Mouse (Mus musculus) cortical plate, adult 2 months (tissue): Measurements from ENCODE around the gene Fam198a. TPM values are rescaled to one million over a fixed set of nuclear protein-coding genes. Genes with fewer than 3 reads are reported as not detected.

ENCODE experiments used
- H3K27ac ChIP-seq: fragments of 200-500 bp; 2 replicates; pipeline ENCODE4 v1.5.1; 2012; ENCODE audit warnings: low read length, control low read depth, inconsistent platforms; ENCODE audit not compliant: insufficient read depth
- H3K4me1 ChIP-seq: fragments of 200-500 bp; 2 replicates; pipeline ENCODE4 v1.6.1; 2011; ENCODE audit warnings: low read length; ENCODE audit not compliant: control insufficient read depth, insufficient read depth
- H3K4me3 ChIP-seq: fragments of 200-500 bp; 2 replicates; pipeline ENCODE4 v1.5.1; 2011; ENCODE audit warnings: mild to moderate bottlenecking, low read length, control low read depth; ENCODE audit not compliant: insufficient read depth
- CTCF ChIP-seq: fragments of 200-500 bp; IDR thresholded peaks from 2 replicates; pipeline ENCODE4 v1.5.1; 2011; ENCODE audit warnings: mild to moderate bottlenecking, control low read depth, low read length; ENCODE audit not compliant: insufficient read depth; ENCODE audit errors: extremely low read depth
- POLR2A ChIP-seq: fragments of 200-500 bp; IDR thresholded peaks from 2 replicates; pipeline ENCODE4 v1.6.1; 2011; ENCODE audit warnings: mild to moderate bottlenecking, low read length, control low read depth; ENCODE audit not compliant: insufficient read depth; ENCODE audit errors: extremely low read depth
- polyA plus RNA-seq: library from polyadenylated mRNA; depleted of rRNA; stranded (reverse); fragments of >200 nt; gene quantifications from 2 replicates; pipeline ENCODE4 v1.2.3, GENCODE M21; 2012; rRNA removed

Gene Fam198a
- 4.6 and 4.9 TPM in 2 replicates for polyA plus RNA-seq

DNA sequence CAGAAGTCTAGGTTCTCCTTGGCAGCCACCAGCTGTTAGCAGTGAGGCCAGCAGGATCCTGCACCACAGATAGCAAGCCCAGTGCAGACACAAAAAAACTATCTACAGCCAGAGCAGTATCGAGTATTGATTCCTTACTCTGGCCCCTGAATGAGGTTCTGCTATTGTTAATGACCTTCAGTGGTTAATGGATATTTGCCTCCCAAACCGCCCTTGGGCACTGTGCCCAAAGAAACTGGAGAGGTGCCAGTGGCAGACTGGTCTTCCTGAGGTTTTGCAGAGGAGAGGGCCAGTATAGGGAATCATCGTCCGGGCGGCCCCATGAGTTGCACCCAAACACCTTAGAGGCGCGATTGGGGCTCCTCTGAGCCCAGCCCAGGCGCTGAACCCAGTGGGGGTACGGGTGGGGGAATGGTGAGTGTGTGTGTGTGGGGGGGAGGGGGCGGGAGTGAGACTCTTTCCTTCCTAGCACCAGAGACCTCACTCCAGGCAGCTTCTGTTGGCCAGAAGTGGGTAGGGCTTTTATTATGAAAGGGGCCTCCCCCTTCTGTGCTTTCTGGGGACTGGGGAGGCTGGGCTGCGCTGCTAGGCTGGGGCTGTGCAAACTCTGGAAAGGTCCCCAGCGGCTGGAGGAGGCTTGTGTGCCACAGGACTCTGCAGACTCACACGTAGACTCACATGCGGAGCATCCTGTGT is at the start of gene Fam198a:
TSS of gene Fam198a (plus strand) at position 571 of the 696 bp plus-strand sequence.
- Histone ChIP-seq H3K4me3 (peak within 1 kb of the TSS; percentile 43), H3K4me1 (no peaks in the 10 kb centered on the region), H3K27ac (peak within 1 kb of the TSS; percentile 45)
- TF ChIP-seq POLR2A, result no peak; the same call in 1 of the 2 replicates
- no peak for TF ChIP-seq CTCF

DNA sequence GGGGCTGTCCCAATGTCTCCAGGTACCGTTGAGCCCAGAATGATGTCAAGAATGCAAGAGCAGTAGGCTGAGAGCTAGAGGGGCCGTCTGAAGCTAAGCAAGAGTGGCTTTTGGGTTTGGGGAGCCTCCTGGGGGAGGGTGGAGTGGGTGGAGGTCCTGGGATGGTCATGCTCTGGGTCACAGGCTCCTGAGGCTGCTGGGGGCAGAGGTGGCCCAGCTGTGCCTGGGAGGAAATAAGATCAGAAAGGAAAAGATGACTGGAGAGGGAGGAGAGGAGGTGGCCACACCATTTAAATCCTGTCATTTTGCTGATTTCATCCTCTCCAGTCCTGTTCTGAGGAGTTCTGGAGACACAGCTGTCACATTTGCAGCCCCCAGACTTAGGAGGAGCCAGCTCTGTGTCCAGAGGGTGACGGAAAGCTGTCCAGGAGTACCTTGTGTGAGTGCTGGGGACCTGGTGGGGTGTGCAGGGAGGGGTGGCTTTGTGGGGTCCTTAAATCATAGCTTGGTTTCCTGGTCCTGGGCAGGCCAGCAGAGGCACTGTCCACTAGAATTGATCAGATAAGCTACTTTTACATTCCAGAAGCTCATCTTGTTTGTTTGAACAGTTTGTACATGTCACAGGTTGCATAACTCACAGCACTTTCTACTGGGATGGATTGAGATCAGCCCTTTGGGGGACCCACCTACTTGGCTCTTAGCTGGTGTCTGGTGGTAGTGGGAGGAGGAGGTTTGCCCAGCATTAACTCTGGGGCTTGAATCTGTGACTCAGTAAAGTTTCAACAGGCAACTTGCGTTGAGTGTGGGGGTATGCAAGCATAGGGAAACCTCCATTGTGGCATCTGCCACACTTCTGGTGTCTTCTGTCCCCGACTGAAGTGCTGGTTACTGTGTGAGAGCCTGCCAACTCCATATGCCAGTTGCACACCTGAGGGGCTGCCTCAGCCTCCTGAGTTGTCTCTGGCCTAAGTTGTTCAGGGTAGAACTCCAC is 48.8 kb upstream of the Fam198a start:
- no peak overlapping the region for H3K4me3 ChIP-seq
- H3K4me1 ChIP-seq, result peaks cover 6% of the 10 kb centered on the region; the same call in 1 of the 2 replicates
- TF ChIP-seq POLR2A, result no peak
- no peak for TF ChIP-seq CTCF
- no peak overlapping the region for H3K27ac ChIP-seq

DNA sequence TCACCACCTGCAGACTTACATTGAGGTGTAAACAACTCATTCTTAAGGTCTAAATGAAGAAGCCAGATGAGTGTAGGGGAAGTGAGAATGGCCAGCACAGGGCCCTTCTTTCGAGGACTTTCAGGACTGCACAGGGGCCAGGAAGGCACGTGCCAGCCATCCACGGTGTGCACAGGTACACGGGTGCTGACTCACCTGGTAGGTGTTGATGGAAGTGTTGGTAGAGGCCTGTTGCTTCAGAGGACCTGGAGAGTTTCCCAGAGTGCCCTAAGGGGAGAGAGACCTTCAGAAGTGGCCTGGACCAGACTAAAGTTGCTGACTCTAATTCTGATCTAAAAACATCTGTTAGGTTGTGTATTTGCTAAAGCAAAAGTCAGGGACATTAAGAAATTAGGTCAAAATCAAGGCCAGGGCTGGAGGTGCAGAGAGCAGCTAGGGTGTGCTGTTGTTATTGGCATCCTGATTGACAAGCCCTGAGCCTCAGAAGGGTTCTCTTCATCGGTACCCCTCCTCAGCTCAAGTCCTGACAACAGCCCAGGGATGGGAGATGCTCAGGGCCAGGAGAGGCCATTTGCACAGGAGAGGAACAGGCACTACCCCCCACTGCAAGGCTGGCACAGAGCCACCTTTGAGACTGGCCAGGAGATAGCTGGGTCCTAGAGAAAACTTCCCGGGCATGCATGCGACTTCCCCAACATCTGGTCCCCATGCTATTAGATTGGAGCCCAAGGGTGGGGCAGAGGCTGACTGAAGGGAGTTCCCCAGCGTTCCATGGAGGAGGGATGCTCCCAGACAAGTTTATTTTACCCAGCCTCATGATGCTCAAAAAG is 47.1 kb upstream of the Fam198a start:
- Histone ChIP-seq H3K4me3 (no peak overlapping the region), H3K4me1 (peaks cover 6% of the 10 kb centered on the region; the same call in 1 of the 2 replicates), H3K27ac (no peak overlapping the region)
- TF ChIP-seq POLR2A, result no peak
- no peak for TF ChIP-seq CTCF

DNA sequence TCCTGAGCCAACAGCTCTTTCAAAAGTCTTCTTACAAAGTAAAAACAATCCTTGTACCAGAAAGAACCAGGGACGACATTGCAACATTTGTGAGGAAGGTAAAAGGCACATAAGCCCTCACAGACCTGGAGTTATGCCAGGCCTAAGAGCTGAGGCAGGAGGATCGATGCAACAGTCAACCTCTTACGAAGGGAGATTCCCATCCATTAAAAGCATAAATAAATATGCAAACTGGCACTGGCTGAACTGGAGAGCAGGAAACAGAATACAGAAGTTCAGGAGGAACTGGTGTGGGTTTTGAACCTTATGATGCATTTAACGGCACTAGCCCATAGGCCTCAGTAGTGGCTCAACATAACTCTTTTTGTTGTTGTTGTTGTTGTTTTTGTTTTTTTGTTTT is 46.5 kb upstream of the Fam198a start:
- Histone ChIP-seq H3K4me3 (no peak overlapping the region), H3K4me1 (peaks cover 6% of the 10 kb centered on the region; the same call in 1 of the 2 replicates), H3K27ac (no peak overlapping the region)
- no peak for TF ChIP-seq CTCF

DNA sequence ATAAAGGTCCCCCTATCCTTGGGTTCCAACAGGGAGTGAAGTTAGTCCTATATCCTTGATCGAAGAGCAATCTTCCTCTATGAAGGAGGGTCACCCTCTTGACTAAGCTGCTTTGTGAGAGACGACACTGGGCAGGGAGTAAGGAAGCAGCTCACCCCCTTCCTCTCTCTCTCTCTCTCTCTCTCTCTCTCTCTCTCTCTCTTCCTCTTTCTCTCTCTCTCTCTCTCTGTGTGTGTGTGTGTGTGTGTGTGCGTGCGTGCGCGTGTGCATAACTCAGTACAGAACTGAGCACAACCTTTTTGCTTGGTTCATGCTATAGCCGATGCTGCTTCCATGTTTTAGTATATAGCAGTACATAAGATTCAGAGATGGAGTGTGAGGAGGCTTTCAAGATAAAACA is 45.8 kb upstream of the Fam198a start:
- no peak for TF ChIP-seq POLR2A
- no peak for TF ChIP-seq CTCF
- peaks cover 6% of the 10 kb centered on the region; the same call in 1 of the 2 replicates for H3K4me1 ChIP-seq
- no peak overlapping the region for H3K27ac ChIP-seq
- H3K4me3 ChIP-seq, result no peak overlapping the region

DNA sequence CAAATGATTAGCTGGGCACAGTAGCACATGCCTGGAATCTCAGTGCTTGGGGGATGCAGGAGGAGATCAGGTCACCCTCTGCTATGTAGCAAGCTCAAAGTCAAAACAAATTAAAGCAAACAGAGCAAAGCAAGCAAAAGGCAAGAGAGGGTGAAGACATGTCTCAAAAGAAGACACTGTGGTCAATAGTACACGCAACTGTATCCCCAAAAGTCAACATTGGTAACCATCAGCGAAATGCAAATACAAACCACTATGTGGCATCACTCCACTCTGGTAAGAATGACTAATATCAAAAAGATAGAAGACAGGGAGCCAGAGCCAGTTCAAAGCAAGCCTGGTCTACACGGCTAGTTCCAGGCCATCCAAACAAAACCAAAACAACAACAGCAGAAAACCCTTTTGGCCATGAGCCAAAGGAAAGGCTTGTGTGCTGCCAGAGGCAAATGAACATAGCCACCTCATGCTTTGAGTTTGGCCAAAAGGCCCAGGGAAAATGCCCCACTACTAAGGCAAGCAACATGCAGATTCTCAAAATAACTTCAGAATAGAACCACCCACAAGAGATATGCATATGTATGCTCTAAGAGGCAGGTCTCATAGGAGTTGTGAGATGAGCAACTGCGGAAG is 45.1 kb upstream of the Fam198a start:
- TF ChIP-seq POLR2A, result no peak
- TF ChIP-seq CTCF, result no peak
- Histone ChIP-seq H3K4me1 (peaks cover 6% of the 10 kb centered on the region; the same call in 1 of the 2 replicates), H3K4me3 (no peak overlapping the region), H3K27ac (peak overlapping the region; percentile 10; the same call in 1 of the 2 replicates)

DNA sequence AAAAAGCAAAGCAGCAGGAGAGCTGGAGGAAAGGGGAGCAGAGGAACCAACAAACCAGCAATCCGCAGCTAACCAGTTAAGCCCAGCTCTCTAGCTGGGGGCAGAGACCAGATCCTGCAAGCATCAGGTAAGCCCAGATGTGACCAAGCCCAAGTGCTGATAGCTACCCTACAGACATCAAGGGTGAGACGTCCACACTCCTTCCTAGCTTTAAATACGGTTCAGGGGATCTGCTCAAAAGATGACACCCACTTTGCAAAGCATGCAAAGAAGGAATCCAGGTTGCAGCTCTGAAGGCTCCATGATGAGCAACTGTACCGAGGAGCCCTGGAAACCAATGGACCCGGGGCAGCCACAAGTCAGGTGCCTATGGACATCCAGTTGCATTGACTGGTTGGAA is 44.3 kb upstream of the Fam198a start:
- H3K4me1 ChIP-seq, result peaks cover 6% of the 10 kb centered on the region; the same call in 1 of the 2 replicates
- no peak overlapping the region; the same call in 1 of the 2 replicates for H3K4me3 ChIP-seq
- TF ChIP-seq CTCF (no peak), POLR2A (no peak)
- H3K27ac ChIP-seq, result peak overlapping the region; percentile 82

DNA sequence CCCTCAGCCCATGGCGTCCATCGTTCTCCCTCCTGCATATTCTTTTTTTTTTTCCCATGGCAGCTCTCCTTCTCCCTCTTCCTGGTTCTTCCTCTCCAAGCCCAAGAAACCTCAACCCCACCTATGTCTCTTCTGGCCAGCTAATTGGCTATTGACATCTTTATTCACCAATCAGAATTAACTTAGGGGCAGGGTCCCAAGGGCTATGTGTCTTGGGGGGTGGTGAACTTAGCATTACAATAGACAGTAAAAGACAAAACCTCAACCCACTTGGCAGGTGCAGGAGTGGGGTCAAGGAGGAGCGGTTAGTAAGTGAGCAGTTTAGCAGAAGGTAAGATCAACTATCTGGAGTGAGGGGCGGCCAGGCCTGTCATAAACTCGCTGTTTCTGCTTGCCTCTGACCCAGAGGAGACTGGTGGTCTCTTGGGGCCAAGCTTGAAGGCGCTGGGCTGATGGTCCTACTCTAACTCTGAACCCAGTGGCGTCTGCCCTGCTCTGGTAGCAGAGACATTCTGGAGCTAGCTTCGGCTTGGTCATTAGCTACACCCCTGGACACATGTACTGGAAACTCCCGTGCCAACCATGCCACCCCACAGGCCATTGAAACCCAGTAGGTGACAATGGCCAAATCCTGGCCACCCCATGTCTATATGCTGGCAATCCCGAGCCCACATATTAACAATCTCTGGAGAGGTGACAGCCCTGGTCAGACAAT is 43.3 kb upstream of the Fam198a start:
- Histone ChIP-seq H3K4me3 (no peak overlapping the region), H3K27ac (no peak overlapping the region), H3K4me1 (peaks cover 6% of the 10 kb centered on the region; the same call in 1 of the 2 replicates)
- TF ChIP-seq POLR2A (no peak), CTCF (no peak)
